Comparison of ENCODE assay signal across 19 mouse cellular contexts in genomic region chr1:136758730-136759129, GRCm38 (mm10).
DNase-seq lines count a peak whose midpoint lies in the region; ATAC-seq and TF ChIP-seq lines count a peak whose summit lies in the region.
"Had no signal": no experiment of that assay in that cellular context is flagged by ENCODE, and none has a peak within 500 bp of the region (broad histone marks: within the 10 kb centered on the region; RNA-seq: fewer than 3 reads in every experiment).

No protein-coding gene starts in this region.

- TF ChIP-seq POLR2A in cerebellum, adult 2 months (IDR thresholded peaks at IDR 0.05; ENCODE audit: borderline replicate concordance, insufficient read depth, low read length): no peak
- TF ChIP-seq POLR2A in lung, adult 2 months (IDR thresholded peaks at IDR 0.05; ENCODE audit: borderline replicate concordance, extremely low read depth, low read depth, low read length): no peak

- CTCF ChIA-PET in Patski (lab: Charles Lee): interaction anchor here (0.7 kb wide), 1 partner anchor 203 kb away, joined by 3 read pairs; no protein-coding TSS in a partner anchor

- no peaks in the 10 kb centered on the region for H3K27me3 ChIP-seq in cerebellum, adult 2 months (ENCODE audit: control insufficient read depth, insufficient read depth, low read length)
- H3K27me3 ChIP-seq in Patski: no peaks in the 10 kb centered on the region
- H3K27me3 ChIP-seq: forebrain, embryonic 15.5 days; liver, embryonic 12.5 days; neural tube, embryonic 12.5 days had no signal

- WGBS in cerebellum, adult 2 months: 68% methylated on average over 10 of the region's 10 CpGs
- 63% methylated on average over 10 of the region's 10 CpGs for WGBS in lung, adult 2 months

- intact Hi-C loops in heart, postnatal 25 days (cut with DNase I): no loop called here

- in situ Hi-C loops in Patski (cut with MboI; ENCODE audit: low pct_unique_long_range_greater_than_20kb): loop anchor here (10.0 kb wide), 1 partner anchor 356 kb away; no protein-coding TSS in a partner anchor

- TF ChIP-seq CTCF in cerebellum, adult 2 months (IDR thresholded peaks at IDR 0.05; ENCODE audit: borderline replicate concordance, insufficient read depth, low read depth, low read length): 0 out of 2 replicates have a peak, but pooled peaks have one; percentile 12
- TF ChIP-seq CTCF in lung, adult 2 months (IDR thresholded peaks at IDR 0.05; ENCODE audit: insufficient read depth, low read length): peak; percentile 14; the same call in 1 of the 2 replicates
- TF ChIP-seq CTCF in Patski (IDR thresholded peaks at IDR 0.05): peak; percentile 37

- DNase-seq in cerebellum, adult 2 months: no peak
- no peak for DNase-seq in cerebellum, adult 18-20 months
- DNase-seq in lung, adult 2 months: no peak
- no peak for DNase-seq in lung, postnatal 14 days
- no peak for DNase-seq in Patski (ENCODE audit: low read depth, low spot score)
- peak; percentile 64 for DNase-seq in testis, postnatal 10 days (ENCODE audit: low spot score)
- no peak for DNase-seq in heart, postnatal 25 days (ENCODE audit: low spot score)
- no peak for DNase-seq in layer of hippocampus, postnatal 10 days (ENCODE audit: low spot score in 2 of 2)
- DNase-seq: cerebellum, adult 9-10 months; embryo, embryonic 11 days; heart, adult 11 months; kidney, postnatal 36 days; layer of hippocampus, postnatal 36 days; thymus, postnatal 14 days had no signal

- peaks cover 11% of the 10 kb centered on the region for H3K4me1 ChIP-seq in cerebellum, adult 2 months (ENCODE audit: control insufficient read depth, insufficient read depth, low read length)
- no peaks in the 10 kb centered on the region for H3K4me1 ChIP-seq in lung, adult 2 months (ENCODE audit: control insufficient read depth, insufficient read depth, low read length)
- H3K4me1 ChIP-seq: forebrain, embryonic 15.5 days; hindbrain, embryonic 10.5 days; liver, embryonic 12.5 days; neural tube, embryonic 12.5 days had no signal

- H3K27ac ChIP-seq in cerebellum, adult 2 months (ENCODE audit: insufficient read depth, low read length): no peak overlapping the region
- H3K27ac ChIP-seq: forebrain, embryonic 15.5 days; hindbrain, embryonic 10.5 days; limb, embryonic 10.5 days; liver, embryonic 12.5 days; neural tube, embryonic 12.5 days had no signal

- no peak overlapping the region for H3K4me3 ChIP-seq in cerebellum, adult 2 months (replicated peaks; ENCODE audit: insufficient read depth, low read depth, low read length)
- no peak overlapping the region for H3K4me3 ChIP-seq in lung, adult 2 months (replicated peaks; ENCODE audit: extremely low read depth, low read depth, low read length)
- H3K4me3 ChIP-seq: forebrain, embryonic 15.5 days; hindbrain, embryonic 10.5 days; limb, embryonic 10.5 days; liver, embryonic 12.5 days; neural tube, embryonic 12.5 days had no signal

- POLR2A ChIA-PET in Patski (lab: Charles Lee): interaction anchor here (1.1 kb wide), 1 partner anchor 34 kb away, joined by 4 read pairs; no protein-coding TSS in a partner anchor

- ATAC-seq in Patski: no peak
- ATAC-seq: forebrain, embryonic 15.5 days; liver, embryonic 12.5 days had no signal
